Mouse (Mus musculus) kidney, postnatal 10 days (tissue): ENCODE measurements around the gene Slc36a4.

Experiments used
- DNase-seq: peaks from one replicate; pipeline ENCODE4 v3.0.0; 2021; ENCODE audit warnings: mixed read lengths

Slc36a4 gene

DNA sequence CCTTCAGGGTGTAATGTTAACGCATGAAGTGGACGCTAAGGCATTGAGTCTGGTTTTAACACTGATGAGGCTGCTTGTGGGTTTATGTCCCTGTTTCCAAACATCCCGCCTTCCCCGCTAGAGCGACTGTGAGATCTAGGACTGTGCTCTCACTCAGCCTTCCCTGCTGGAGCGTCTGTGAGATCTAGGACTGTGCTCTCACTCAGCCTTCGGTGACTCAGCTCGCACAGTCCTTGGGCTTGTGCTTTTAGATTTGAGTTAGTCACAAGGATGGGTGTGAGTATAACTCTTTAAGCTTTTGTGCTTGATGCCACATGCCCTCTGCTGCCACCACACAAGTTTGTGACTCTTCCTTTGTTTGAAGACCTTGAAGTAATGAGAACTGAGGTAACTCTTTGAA, 17.6 kb downstream of the Slc36a4 start:
- DNase-seq = no peak

DNA sequence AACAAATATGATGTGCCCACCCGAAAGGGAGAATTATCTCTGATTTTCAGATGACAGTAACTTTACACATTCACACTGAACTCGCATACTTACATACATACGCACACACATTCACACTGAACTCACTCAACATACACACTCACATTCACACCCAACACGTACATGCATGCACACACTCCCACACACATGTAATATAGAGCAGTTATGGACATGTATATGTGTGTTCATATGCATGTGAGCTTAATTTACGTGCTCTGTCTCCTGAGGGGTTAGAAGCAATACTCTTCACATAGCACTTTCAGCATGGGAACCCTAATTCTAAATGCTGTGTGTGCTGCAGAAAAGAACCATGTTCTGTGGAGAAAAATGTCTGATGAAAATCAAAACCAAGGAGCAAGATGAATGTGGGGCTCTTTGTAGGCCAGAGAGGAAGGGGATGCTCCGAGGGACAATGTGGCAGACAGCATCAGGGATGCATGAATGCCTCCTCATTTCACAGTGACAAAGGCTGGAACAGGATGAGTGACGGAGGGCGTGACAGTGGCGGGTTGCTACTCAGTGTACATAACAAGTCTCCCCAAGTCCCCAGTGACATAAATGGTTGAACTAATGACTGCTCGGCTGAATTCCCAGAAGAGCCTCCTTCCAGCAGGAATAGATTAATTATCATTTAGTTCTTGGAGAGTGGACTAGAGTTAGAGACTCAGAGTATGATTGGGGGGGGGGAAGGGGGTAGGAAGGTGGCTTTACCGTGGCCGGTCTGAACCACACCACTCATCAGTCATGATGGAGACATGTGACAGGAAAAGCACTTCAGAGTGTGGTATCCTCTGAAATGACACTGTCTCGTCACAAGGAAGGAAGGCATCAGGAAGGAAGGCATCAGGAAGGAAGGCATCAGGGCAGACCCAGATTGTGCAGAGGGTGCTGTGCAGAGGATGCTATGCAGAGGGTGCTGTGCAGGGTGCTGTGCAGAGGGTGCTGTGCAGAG, 22.5 kb downstream of the Slc36a4 start:
- no peak for DNase-seq

DNA sequence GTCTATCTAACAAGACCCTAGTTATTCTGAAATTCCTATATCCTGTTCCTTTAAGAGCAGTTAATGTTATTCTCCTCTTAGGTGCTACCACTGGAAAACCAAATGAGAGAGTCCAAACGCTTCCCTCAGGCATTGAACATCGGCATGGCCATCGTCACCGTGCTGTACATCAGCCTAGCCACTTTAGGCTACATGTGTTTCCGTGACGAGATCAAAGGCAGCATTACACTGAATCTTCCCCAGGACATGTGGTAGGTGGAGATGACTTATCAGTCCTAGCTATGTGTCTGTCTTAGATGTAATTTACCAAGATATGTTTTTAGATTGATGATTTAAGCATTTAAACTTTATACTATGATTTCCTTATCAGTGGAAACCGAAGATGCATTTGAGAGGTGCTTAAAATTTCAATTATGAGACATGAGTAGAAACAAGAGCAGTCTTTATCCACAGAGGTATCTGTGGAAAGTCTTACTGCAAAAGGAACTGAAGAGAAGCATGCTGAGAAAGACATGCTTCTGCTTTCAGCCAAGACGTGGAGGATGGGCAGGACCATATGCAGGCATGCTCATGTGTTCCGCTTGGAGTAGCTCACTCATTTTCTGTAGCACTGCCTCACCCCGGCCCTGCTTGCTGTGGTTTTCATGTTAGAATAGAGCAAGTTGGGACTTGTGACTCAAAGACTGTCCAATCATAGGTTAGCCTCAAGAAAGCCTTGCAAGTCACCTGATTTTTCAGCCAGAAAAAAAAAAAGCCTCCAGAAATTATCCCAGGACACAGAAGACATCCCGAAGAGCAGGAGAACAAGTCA, 24.7 kb downstream of the Slc36a4 start:
- no peak for DNase-seq

- DNase-seq = no peak
Measured at GRCm38 (mm10) chr9:15734867-15735131, 25.3 kb downstream of the Slc36a4 start.

DNA sequence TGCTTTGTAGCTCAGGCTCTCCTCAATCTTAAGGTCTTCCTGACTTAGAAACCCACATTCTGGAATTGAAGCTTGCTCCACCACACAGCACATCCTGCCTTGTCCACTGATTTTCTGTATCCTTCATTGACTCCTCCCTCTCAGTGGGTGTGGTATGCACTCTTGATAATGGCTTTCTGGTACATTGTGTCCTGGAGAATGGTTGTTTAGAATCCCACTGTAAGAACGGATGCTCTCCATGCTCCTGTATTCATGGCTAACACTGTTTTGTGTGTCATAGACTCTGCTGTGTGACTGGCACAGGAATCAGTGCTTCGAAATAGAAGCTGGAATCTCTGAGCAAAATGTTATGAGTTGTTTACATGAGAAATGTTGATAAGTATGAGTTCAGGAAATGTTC, 28.0 kb downstream of the Slc36a4 start:
- DNase-seq = no peak

GRCm38 (mm10) chr9:15741428-15741827, 31.9 kb downstream of the Slc36a4 start:
- no peak for DNase-seq

DNA sequence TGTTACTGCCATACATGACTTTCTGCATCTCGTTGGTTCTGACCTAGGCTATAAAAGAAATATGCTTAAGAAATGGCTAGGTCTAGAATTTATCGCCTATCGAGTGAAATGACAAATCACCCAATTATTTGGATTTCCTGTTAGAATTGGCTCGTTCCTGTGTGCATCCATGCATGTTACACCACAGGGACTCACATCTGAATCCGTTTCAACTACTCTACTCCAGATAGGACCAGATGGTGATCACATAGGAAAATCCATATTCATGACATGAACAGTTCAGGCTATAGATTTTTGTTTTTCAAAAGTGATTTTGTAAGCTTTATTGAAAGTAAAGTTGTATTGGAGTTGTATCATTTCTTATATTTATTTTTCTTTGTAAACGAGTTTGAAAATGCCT, 32.4 kb downstream of the Slc36a4 start:
- DNase-seq = no peak

DNA sequence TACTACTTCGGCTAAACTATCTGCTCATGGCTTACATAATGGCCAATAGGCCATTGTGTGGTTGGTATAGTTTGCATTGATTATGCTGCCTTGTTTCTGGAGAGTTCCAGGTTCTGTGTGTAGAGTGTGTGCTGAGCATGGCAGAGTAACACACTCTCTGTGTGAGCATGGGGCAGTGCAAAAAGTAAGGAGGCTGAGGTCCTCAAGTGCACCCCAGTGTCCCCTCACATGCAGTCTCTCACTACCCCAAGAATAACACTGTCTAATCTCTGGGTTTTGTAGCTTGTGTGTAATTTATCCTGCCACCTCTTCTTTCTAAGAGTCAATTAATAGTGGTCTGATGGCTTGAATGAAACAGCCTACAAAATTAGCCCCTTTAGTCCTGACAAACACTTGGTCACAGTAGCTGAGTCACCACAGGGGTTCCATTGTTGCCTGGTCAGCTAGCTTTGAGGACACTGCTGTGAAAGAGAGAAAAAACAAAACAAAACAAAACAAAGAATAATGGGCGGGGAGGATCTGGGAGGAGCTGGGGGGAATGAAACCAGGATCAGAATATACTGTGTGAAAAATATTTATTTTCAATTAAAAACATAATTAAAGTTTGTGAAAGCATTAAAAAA, 36.6 kb downstream of the Slc36a4 start:
- DNase-seq = no peak

DNA sequence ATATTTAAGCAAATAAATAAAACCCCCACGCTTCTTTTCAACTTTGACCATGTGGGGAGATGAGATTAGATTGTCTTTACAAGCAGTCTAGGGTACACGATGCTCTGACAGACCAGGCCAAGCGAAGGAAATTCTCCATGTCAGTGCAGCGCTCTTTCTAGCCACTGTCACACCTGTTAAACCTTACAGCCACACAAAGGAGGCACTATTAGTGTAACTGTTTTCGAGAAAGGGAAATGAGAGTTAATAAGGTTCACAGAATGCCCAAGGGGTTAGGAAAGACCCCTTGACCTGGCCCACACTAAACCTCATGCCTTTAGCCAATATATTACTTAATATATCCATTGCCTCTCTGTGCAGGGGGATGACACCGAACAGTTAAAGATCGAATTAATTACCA, 37.1 kb downstream of the Slc36a4 start:
- DNase-seq = no peak

DNA sequence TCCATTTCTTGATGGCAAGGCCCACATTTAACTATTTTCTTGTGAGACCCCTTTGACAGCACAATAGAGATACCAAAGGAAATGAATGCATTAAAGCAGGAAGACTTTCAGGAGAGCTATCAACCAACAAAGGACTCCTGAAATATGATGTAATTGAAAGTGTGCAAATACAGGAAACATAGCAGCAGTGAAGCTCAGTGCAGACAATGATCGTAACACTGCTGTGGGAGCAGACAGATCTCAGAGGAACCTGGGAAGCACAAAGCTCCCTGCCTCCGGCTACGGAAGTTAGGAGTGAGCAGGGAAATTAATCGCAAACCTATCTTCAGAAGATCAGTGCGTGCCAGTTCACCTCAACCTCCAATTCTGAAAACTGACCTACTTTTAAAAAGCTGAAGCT, 38.8 kb downstream of the Slc36a4 start:
- no peak for DNase-seq

DNA sequence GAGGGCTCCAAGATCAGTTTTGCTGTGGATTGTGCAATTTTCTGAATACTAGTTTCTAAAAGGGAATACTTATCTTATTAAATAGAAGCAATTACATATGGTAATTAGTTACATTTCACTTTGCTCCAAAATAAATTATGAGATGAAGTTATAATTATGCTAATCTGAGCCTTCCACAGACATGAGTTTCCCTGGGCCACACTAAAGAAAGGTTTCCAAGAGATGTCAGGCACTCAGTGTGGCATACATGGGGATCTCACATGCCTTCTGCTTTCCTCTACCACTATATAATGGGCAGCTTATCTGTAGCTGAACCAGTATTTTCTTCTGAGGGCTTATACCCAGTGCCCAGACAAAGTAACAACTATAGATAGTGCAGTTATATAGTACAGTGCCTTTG, 49.8 kb downstream of the Slc36a4 start:
- DNase-seq = no peak

DNA sequence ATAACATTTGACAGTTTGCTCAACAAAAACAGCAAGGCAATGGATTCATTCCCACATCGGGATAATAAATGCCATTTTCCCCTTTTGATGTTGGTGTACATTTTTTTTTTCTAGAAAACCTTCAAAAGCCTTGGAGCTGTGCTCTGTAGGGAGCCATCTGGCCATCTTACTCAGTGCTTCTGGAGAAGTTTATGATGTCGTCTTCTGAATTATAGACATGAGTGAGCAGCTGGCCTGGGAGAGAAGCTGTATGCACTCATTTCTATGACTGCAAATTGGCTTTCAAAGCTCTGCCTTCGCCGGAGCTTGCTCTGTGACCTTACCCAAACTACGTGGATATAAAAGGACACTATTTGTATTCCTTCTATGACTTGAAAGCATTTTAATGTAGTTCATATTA, 56.8 kb downstream of the Slc36a4 start:
- DNase-seq = no peak

GRCm38 (mm10) chr9:15766821-15767220, 57.3 kb downstream of the Slc36a4 start:
- DNase-seq = no peak

DNA sequence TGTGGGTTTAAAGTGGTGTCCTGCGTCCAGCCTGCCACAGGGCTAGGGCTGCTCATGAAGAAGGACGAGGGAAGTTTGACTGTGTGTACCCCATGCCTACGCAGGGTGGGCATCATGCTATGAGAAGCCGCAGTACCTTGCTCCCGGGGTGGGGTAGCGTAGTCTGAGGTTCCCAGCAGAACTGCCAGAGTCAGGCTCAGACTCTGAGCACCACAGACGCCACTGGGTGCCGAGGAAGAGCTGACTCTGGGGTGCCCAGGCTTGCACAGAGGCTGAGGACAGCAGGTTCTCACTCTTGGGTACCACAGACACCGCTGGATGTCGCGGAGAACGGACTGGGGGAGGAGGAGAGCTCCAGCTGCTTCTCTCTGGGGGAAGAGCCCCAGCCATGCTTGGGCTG, 63.2 kb downstream of the Slc36a4 start:
- DNase-seq = no peak

DNA sequence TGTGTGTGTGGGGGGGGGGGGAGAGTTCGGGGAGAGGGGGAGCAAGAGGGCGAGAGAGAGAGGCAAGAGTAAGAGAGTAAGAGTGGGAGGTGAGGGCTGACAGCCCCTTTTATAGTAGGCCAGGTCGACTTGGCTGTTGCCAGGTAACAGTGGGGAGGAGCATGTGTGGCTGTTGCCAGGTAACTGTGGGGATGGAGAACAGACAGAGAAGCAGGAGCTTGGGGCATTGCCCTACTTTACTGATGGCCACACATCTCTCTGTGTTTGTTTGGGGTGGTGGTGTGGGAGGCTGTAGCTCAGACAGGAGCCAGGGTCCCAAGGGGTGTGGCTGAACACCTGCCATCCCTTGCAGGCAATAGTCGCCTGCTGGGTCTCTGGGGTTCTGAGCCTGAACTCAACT, 63.9 kb downstream of the Slc36a4 start:
- DNase-seq = no peak

GRCm38 (mm10) chr9:15774911-15775310, 65.4 kb downstream of the Slc36a4 start:
- no peak for DNase-seq

DNA sequence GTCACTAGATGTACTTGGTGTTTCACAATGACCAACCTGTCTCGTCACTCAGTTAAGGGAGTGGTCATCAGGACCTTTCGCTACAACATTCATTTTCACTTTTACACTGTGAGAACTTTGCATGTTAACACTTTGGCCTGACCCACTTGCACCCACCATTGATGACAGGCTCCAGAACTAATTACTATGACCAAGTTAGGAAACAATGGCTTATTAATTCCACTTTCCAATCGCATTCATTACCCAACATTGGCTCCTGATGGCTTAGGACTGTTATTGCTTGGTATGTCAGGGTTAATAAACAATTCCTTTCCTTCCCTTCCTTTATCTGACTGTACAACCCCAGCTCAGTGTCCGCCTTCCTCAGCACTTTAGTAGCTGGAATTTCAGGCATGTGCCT, 72.4 kb downstream of the Slc36a4 start:
- DNase-seq = peak; percentile 16

GRCm38 (mm10) chr9:15786192-15786591, 76.7 kb downstream of the Slc36a4 start:
- no peak for DNase-seq

DNA sequence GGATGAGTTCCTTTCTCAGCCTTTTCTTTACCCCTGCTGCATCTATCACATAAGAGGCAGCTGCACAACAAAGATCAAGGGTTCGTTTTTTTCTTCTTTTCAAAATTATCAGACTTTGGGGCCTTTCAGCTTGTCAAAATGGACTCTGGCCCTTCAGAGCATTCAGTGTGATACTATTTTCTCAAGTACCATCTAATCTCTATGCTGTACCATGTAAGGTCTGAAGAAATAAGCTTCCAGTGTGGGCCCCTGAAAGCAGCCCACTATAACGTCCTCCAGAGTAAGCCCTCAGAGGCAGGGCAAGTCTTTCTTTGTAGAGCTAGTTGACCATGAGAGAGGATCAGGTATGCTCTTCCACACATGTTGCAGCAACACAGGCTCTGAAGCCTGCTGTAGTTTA, 77.1 kb downstream of the Slc36a4 start:
- no peak for DNase-seq

GRCm38 (mm10) chr9:15792076-15792475, 82.5 kb downstream of the Slc36a4 start:
- no peak for DNase-seq
